Mouse (Mus musculus): ENCODE measurements at regions not wholly inside any gene's neighbourhood (a gene's known extent, or its start where the extent isn't known, plus 50 kb on each side); places are given as distances from the start of the nearest gene placed in this dataset.
A peak's percentile ranks its signal among the peaks of the same experiment; 100 is the strongest.

DNA sequence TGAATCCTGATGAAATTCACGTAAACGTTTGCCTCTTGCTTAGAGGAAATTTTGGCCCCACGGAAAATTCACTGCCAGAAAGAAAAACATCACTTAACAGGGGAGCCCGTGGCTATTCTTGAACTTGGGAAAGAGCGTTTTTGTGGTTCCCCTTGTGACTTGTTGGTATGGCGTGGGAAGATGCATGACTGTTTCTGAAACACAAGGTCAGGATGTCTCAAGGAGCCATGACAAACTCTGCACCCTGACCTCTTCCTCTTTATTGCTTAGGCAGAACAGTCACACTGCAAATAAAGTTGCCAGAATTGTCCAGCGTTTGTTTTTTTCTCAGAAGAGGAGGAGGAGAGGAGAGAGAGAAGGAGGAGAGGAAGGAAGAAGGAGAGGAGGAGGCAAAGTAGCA lies 164.3 kb upstream of the Slc7a11 start:
- Histone ChIP-seq H3K27me3 (replicated peaks) (no peaks in the 10 kb centered on the region), H3K4me3 (no peak overlapping the region), H3K9me3 (replicated peaks) (no peaks in the 10 kb centered on the region), H3K4me2 (no peak overlapping the region), H3K36me3 (no peaks in the 10 kb centered on the region), H3K9ac (no peak overlapping the region), H3K27ac (ENCODE audit: poor library complexity, severe bottlenecking) (no peak overlapping the region), H3K4me1 (replicated peaks) (0 out of 2 replicates have a peak, but pooled peaks cover 3% of the 10 kb centered on the region)
- 56% methylated on average over 7 of the region's 7 CpGs for WGBS
- ATAC-seq (ENCODE audit: insufficient number of reproducible peaks, low FRiP score), result no peak

GRCm38 (mm10) chr3:50606986-50607385 lies 163.6 kb upstream of the Slc7a11 start:
- H3K36me3 ChIP-seq, result no peaks in the 10 kb centered on the region
- H3K27me3 ChIP-seq (replicated peaks), result no peaks in the 10 kb centered on the region
- H3K9ac ChIP-seq, result no peak overlapping the region
- H3K27ac ChIP-seq (ENCODE audit: poor library complexity, severe bottlenecking), result no peak overlapping the region
- H3K4me2 ChIP-seq, result no peak overlapping the region
- 0 out of 2 replicates have a peak, but pooled peaks cover 3% of the 10 kb centered on the region for H3K4me1 ChIP-seq (replicated peaks)
- 26% methylated on average over 1 of the region's 1 CpGs for WGBS
- H3K4me3 ChIP-seq, result no peak overlapping the region
- no peaks in the 10 kb centered on the region for H3K9me3 ChIP-seq (replicated peaks)
- no peak for ATAC-seq (ENCODE audit: insufficient number of reproducible peaks, low FRiP score)

DNA sequence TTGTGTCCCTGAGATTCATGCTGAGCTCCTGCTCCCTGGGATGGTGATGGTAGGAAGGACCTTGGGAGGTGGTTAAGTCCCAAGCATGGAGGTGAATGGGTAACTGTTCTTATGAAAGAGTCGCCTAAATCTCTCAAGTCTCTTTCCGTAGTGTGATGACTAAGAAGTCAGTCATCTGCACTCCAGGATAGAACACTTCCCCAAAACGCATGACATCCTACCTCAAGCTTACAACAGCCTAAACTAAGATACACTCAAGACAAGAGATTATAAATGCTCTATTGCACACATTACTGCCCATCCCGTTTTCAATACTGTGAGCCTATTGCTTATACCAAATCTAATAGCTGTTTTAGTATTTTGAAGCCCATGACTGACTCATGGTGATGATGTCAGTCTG lies 162.3 kb upstream of the Slc7a11 start:
- no peak for ATAC-seq (ENCODE audit: insufficient number of reproducible peaks, low FRiP score)
- Histone ChIP-seq H3K4me1 (replicated peaks) (0 out of 2 replicates have a peak, but pooled peaks cover 3% of the 10 kb centered on the region), H3K27ac (ENCODE audit: poor library complexity, severe bottlenecking) (no peak overlapping the region), H3K9ac (no peak overlapping the region), H3K4me2 (no peak overlapping the region), H3K27me3 (replicated peaks) (no peaks in the 10 kb centered on the region), H3K4me3 (no peak overlapping the region), H3K9me3 (replicated peaks) (no peaks in the 10 kb centered on the region), H3K36me3 (no peaks in the 10 kb centered on the region)
- WGBS, result 75% methylated on average over 4 of the region's 4 CpGs

DNA sequence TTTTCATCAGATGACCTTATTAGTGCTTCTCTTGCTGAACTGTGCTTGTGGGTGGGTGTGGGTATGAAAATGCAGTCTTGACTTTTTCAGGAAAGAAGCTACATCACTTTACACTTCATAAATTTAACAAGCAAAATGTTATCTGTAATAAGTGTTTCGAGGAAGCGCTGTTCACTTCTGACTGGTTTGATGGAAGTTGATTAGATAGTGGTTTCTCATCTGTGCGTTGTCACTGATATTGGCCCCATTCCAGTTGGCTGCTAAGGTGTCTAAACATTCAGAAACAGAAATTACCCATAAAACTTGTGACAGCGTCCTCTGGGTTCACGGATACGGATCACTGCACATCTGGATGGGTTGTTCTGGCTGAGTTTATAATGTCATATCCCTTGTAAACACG lies 159.8 kb upstream of the Slc7a11 start:
- Histone ChIP-seq H3K4me1 (replicated peaks) (0 out of 2 replicates have a peak, but pooled peaks cover 3% of the 10 kb centered on the region), H3K9me3 (replicated peaks) (no peaks in the 10 kb centered on the region), H3K4me2 (no peak overlapping the region), H3K4me3 (no peak overlapping the region), H3K36me3 (no peaks in the 10 kb centered on the region), H3K9ac (no peak overlapping the region), H3K27ac (ENCODE audit: poor library complexity, severe bottlenecking) (no peak overlapping the region), H3K27me3 (replicated peaks) (no peaks in the 10 kb centered on the region)
- ATAC-seq (ENCODE audit: insufficient number of reproducible peaks, low FRiP score), result no peak
- WGBS, result 68% methylated on average over 7 of the region's 7 CpGs

- Histone ChIP-seq H3K9me3 (replicated peaks) (0 out of 2 replicates have a peak, but pooled peaks cover 7% of the 10 kb centered on the region), H3K9ac (no peak overlapping the region), H3K36me3 (no peaks in the 10 kb centered on the region), H3K4me1 (replicated peaks) (no peaks in the 10 kb centered on the region), H3K27ac (ENCODE audit: poor library complexity, severe bottlenecking) (no peak overlapping the region), H3K27me3 (replicated peaks) (no peaks in the 10 kb centered on the region), H3K4me3 (no peak overlapping the region), H3K4me2 (no peak overlapping the region)
- WGBS, result 86% methylated on average over 1 of the region's 1 CpGs
- ATAC-seq (ENCODE audit: insufficient number of reproducible peaks, low FRiP score), result no peak
These were observed 152.3 kb upstream of the Slc7a11 start for GRCm38 (mm10) chr3:50595732-50596131.

DNA sequence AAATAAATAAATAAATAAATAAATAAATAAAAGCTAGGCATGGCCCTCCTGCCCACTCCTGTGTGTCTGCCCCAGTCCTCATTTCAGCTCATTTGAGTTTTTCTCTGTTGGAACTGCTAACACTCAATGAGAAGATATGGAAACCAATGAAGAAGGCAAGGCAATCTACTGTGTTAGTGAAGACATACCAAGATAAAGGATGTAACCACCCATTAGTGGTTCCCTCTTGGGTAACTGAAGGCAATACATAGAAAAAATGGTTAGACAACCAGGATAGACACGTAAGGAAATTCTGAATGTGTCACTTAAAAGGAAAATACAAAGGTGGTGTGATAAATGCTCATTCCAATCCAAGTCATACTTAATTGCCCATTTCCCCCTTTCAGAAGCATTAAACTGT lies 140.9 kb upstream of the Slc7a11 start:
- Histone ChIP-seq H3K4me2 (no peak overlapping the region), H3K36me3 (no peaks in the 10 kb centered on the region), H3K9me3 (replicated peaks) (no peaks in the 10 kb centered on the region), H3K4me1 (replicated peaks) (no peaks in the 10 kb centered on the region), H3K27ac (ENCODE audit: poor library complexity, severe bottlenecking) (no peak overlapping the region), H3K4me3 (no peak overlapping the region), H3K27me3 (replicated peaks) (no peaks in the 10 kb centered on the region), H3K9ac (no peak overlapping the region)
- WGBS, result 81% methylated on average over 1 of the region's 1 CpGs
- no peak for ATAC-seq (ENCODE audit: insufficient number of reproducible peaks, low FRiP score)

DNA sequence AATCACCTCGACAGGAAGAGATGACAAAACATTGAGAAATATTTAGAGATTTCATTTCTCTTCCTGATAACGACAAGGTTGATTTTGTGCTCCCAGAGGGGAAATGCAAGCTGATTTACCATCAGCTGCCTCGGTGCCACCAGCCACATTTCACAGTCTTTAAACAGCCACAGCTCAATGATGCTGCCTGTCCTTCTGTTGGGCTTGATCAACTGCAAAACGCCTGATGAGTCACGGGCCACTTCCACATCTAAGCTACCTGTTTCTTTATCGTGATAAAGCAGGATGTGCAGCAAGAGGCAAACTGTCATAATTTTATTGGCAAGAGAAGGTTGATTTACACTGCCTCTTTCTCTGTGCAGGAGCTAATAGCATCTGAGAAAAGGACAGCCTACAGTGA lies 140.1 kb upstream of the Slc7a11 start:
- no peak overlapping the region for H3K27ac ChIP-seq (ENCODE audit: poor library complexity, severe bottlenecking)
- no peaks in the 10 kb centered on the region for H3K27me3 ChIP-seq (replicated peaks)
- H3K4me2 ChIP-seq, result no peak overlapping the region
- no peaks in the 10 kb centered on the region for H3K9me3 ChIP-seq (replicated peaks)
- WGBS, result 65% methylated on average over 6 of the region's 6 CpGs
- no peaks in the 10 kb centered on the region for H3K36me3 ChIP-seq
- ATAC-seq (ENCODE audit: insufficient number of reproducible peaks, low FRiP score), result no peak
- no peak overlapping the region for H3K4me3 ChIP-seq
- H3K9ac ChIP-seq, result no peak overlapping the region
- H3K4me1 ChIP-seq (replicated peaks), result no peaks in the 10 kb centered on the region

- no peak for ATAC-seq (ENCODE audit: insufficient number of reproducible peaks, low FRiP score)
These were observed 131.0 kb upstream of the Slc7a11 start for GRCm38 (mm10) chr3:50574388-50574787.

DNA sequence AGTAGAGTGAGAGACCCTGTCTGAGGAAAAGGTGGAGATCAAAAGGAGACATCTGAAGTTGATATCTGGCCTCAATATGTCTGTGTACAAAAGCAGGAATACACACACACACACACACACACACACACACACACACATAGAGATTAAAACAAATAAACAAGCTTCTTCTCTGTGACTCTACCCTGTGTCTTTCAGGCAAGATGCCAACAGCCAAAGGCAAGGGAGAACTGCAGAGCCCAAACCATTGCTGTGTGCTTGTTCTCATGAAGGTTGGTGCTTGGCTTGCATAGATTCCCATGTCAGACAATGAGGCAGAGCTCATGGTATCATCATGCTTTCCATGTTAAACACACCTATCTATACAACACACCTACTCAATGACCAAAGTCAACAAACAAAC lies 126.6 kb upstream of the Slc7a11 start:
- no peaks in the 10 kb centered on the region for H3K36me3 ChIP-seq
- no peak overlapping the region for H3K4me2 ChIP-seq
- no peak overlapping the region for H3K9ac ChIP-seq
- H3K27me3 ChIP-seq (replicated peaks), result no peaks in the 10 kb centered on the region
- H3K27ac ChIP-seq (ENCODE audit: poor library complexity, severe bottlenecking), result 0 out of 2 replicates have a peak overlapping the region, but pooled peaks have one; percentile 11
- no peaks in the 10 kb centered on the region for H3K9me3 ChIP-seq (replicated peaks)
- no peak overlapping the region for H3K4me3 ChIP-seq
- H3K4me1 ChIP-seq (replicated peaks), result 0 out of 2 replicates have a peak, but pooled peaks cover 4% of the 10 kb centered on the region
- no peak for ATAC-seq (ENCODE audit: insufficient number of reproducible peaks, low FRiP score)

More at GRCm38 (mm10) chr3:50574388-50574787, 131.0 kb upstream of the Slc7a11 start:
- no peak overlapping the region for H3K27ac ChIP-seq (ENCODE audit: poor library complexity, severe bottlenecking)
- 99% methylated on average over 9 of the region's 9 CpGs for WGBS
- H3K27me3 ChIP-seq (replicated peaks), result no peaks in the 10 kb centered on the region
- no peak overlapping the region for H3K4me2 ChIP-seq
- no peaks in the 10 kb centered on the region for H3K9me3 ChIP-seq (replicated peaks)
- 0 out of 2 replicates have a peak, but pooled peaks cover 2% of the 10 kb centered on the region for H3K4me1 ChIP-seq (replicated peaks)
- no peak overlapping the region for H3K9ac ChIP-seq
- H3K36me3 ChIP-seq, result no peaks in the 10 kb centered on the region
- H3K4me3 ChIP-seq, result no peak overlapping the region

DNA sequence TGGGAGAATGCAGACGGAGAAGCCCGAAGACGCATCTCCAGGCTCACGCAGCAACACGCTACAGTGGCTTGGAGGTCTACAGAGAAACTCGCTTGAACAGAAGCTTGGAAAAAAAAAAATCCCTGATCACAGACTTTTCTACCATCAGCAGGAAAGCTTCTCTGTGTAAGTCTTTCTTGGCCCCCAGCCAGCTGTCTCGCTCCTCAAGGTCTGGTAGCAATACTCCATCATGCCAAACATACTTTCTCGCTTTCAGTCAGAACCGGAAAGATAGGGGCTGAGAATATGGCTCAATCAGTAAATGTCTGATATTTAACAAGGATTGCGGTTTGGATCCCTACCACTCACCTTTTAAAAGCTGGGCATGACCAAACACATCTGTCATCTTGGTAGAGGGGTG lies 126.2 kb upstream of the Slc7a11 start:
- Histone ChIP-seq H3K4me1 (replicated peaks) (0 out of 2 replicates have a peak, but pooled peaks cover 4% of the 10 kb centered on the region), H3K36me3 (no peaks in the 10 kb centered on the region), H3K4me2 (no peak overlapping the region), H3K9ac (no peak overlapping the region), H3K9me3 (replicated peaks) (no peaks in the 10 kb centered on the region), H3K4me3 (no peak overlapping the region), H3K27ac (ENCODE audit: poor library complexity, severe bottlenecking) (0 out of 2 replicates have a peak overlapping the region, but pooled peaks have one; percentile 11), H3K27me3 (replicated peaks) (no peaks in the 10 kb centered on the region)
- no peak for ATAC-seq (ENCODE audit: insufficient number of reproducible peaks, low FRiP score)
- 71% methylated on average over 10 of the region's 10 CpGs for WGBS

DNA sequence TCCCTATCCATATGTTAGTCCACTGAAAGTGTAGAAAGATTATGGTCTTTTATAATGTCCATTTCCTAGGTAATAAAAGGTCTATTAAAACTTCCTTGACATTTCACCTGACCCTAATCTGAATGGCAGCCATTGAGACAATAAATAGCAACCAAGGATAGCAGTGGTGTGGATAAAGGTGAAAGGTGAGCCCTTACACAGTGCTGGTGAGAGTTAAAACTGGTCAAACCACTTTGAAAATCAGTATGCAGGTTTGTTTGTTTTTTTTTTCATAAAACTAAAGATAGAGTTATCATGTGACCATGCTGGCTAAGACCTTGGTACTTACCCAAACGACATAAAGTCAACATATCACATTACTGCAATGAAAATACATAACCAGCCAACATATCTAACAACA lies 110.7 kb upstream of the Slc7a11 start:
- H3K27me3 ChIP-seq (replicated peaks), result no peaks in the 10 kb centered on the region
- H3K4me1 ChIP-seq (replicated peaks), result no peaks in the 10 kb centered on the region
- no peak overlapping the region for H3K27ac ChIP-seq (ENCODE audit: poor library complexity, severe bottlenecking)
- H3K9ac ChIP-seq, result no peak overlapping the region
- H3K9me3 ChIP-seq (replicated peaks), result no peaks in the 10 kb centered on the region
- H3K36me3 ChIP-seq, result no peaks in the 10 kb centered on the region
- no peak for ATAC-seq (ENCODE audit: insufficient number of reproducible peaks, low FRiP score)
- no peak overlapping the region for H3K4me2 ChIP-seq
- H3K4me3 ChIP-seq, result no peak overlapping the region
- 30% methylated on average over 1 of the region's 1 CpGs for WGBS

- ATAC-seq (ENCODE audit: insufficient number of reproducible peaks, low FRiP score), result no peak
- no peak overlapping the region for H3K9ac ChIP-seq
- H3K27me3 ChIP-seq (replicated peaks), result no peaks in the 10 kb centered on the region
- H3K4me3 ChIP-seq, result no peak overlapping the region
- no peak overlapping the region for H3K4me2 ChIP-seq
- H3K4me1 ChIP-seq (replicated peaks), result no peaks in the 10 kb centered on the region
- H3K36me3 ChIP-seq, result no peaks in the 10 kb centered on the region
- no peak overlapping the region for H3K27ac ChIP-seq (ENCODE audit: poor library complexity, severe bottlenecking)
- H3K9me3 ChIP-seq (replicated peaks), result no peaks in the 10 kb centered on the region
- 83% methylated on average over 4 of the region's 4 CpGs for WGBS
These were observed 105.2 kb upstream of the Slc7a11 start for GRCm38 (mm10) chr3:50548568-50548967.
